Mouse (Mus musculus): Measurements from ENCODE around the gene Cntrl. TPM values are rescaled to one million over a fixed set of nuclear protein-coding genes. Genes with fewer than 3 reads are reported as not detected.
A peak's percentile ranks its signal among the peaks of the same experiment; 100 is the strongest.

Cntrl gene
- 22.3 and 26.7 TPM in 2 replicates for total RNA-seq (2012; rRNA removed)

GRCm38 (mm10) chr2:35109141-35109923 is at the start of gene Cntrl:
Gene Cntrl, plus strand, starts transcription at chr2:35109492.
- Histone ChIP-seq H3K4me3 (ENCODE audit: insufficient read depth in 1 of 2, low read depth in 1 of 2, low read length in 2 of 2, poor library complexity in 1 of 2, severe bottlenecking in 1 of 2) (peak within 1 kb of the TSS; percentile 90 to 100), H3K36me3 (ENCODE audit: control insufficient read depth, insufficient read depth, low read length, poor library complexity, severe bottlenecking) (no peaks in the 10 kb centered on the region), H3K9me3 (ENCODE audit: control insufficient read depth, insufficient read depth, low read depth, low read length) (no peaks in the 10 kb centered on the region), H3K4me1 (ENCODE audit: control insufficient read depth in 2 of 2, insufficient read depth in 2 of 2, low read length in 2 of 2, poor library complexity in 1 of 2) (no peaks in the 10 kb centered on the region), H3K9ac (ENCODE audit: insufficient read depth, low read depth, low read length, poor library complexity, severe bottlenecking) (peak within 1 kb of the TSS; percentile 95), H3K27ac (ENCODE audit: insufficient read depth, low read depth, low read length, poor library complexity, severe bottlenecking) (peak within 1 kb of the TSS; percentile 76; the same call in 1 of the 2 replicates)
- TF ChIP-seq HCFC1 (IDR thresholded peaks at IDR 0.05; ENCODE audit: borderline replicate concordance, insufficient read depth, low read length) (peak; percentile 65; the same call in 1 of the 2 replicates), CHD2 (IDR thresholded peaks at IDR 0.05; ENCODE audit: low read depth, low read length) (no peak)
- DNase-seq (ENCODE audit: low read depth, low spot score) = peak; percentile 78
- in situ Hi-C loops (cut with MboI; ENCODE audit: low sequenced_read_pairs in 2 of 2, unreplicated experiment in 2 of 2) = loop anchor here in 1 of 2 experiments (25.0 kb wide), 1 partner anchor 272 kb away; the partner anchor contains the start of genes Fbxw2 and Gm34653

DNA sequence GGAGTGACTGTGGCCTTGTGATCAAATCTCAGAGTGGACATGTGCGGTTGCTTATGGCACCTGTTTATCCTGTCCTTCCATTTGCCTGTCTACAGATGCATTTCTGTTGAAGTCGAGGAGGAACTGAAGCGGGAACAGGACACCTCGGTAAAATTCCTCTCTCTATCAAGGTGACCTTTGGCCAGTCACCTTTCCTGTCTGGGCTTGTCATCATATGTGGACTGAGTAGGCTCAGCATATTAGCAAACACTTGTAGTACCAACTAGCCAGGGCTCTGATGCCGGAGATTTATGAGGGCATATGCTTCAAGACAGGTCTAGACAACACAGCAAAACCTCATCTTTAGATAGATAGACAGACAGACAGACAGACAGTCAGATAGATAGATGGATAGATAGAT is 49.0 kb upstream of the Cntrl start:
- H3K36me3 ChIP-seq (ENCODE audit: control insufficient read depth, insufficient read depth, low read length, poor library complexity, severe bottlenecking) = no peaks in the 10 kb centered on the region
- no peak overlapping the region for H3K4me3 ChIP-seq (ENCODE audit: insufficient read depth in 1 of 2, low read depth in 1 of 2, low read length in 2 of 2, poor library complexity in 1 of 2, severe bottlenecking in 1 of 2)
- TF ChIP-seq CHD2 (IDR thresholded peaks at IDR 0.05; ENCODE audit: low read depth, low read length) (no peak), ZC3H11A (IDR thresholded peaks at IDR 0.05; ENCODE audit: borderline replicate concordance, low read depth, low read length) (no peak), ZNF384 (IDR thresholded peaks at IDR 0.05; ENCODE audit: low read depth, low read length) (no peak), HCFC1 (IDR thresholded peaks at IDR 0.05; ENCODE audit: borderline replicate concordance, insufficient read depth, low read length) (no peak), MAFK (IDR thresholded peaks at IDR 0.05; ENCODE audit: insufficient read depth, low read depth, low read length) (no peak)
- no peak overlapping the region for H3K9ac ChIP-seq (ENCODE audit: insufficient read depth, low read depth, low read length, poor library complexity, severe bottlenecking)
- no peak for DNase-seq (ENCODE audit: low read depth, low spot score)
- H3K27ac ChIP-seq (ENCODE audit: insufficient read depth, low read depth, low read length, poor library complexity, severe bottlenecking) = no peak overlapping the region
- in situ Hi-C loops (cut with MboI; ENCODE audit: low sequenced_read_pairs in 2 of 2, unreplicated experiment in 2 of 2) = no loop called here
- H3K4me1 ChIP-seq (ENCODE audit: control insufficient read depth in 2 of 2, insufficient read depth in 2 of 2, low read length in 2 of 2, poor library complexity in 1 of 2) = no peaks in the 10 kb centered on the region
- H3K9me3 ChIP-seq (ENCODE audit: control insufficient read depth, insufficient read depth, low read depth, low read length) = no peaks in the 10 kb centered on the region

DNA sequence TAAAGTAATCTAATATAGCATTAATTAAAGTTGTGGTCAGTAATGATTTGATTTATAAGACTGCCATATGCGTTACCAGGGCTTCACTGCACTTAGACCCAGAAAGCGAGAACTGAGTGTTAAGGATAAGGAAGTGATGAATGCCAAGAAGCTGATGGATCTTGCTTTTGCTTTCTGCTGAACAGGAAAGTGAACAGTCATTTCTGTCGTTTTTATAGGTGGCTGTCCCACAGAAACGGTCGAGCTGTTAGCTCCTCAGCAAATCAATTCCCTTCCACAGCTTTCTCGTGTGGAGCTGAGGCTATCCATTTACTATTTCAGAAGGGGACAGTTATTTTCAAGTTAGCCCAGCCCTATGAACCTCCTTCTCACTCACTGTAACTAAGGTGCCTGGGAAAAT is 48.4 kb upstream of the Cntrl start:
- H3K36me3 ChIP-seq (ENCODE audit: control insufficient read depth, insufficient read depth, low read length, poor library complexity, severe bottlenecking) = no peaks in the 10 kb centered on the region
- in situ Hi-C loops (cut with MboI; ENCODE audit: low sequenced_read_pairs in 2 of 2, unreplicated experiment in 2 of 2) = no loop called here
- H3K4me3 ChIP-seq (ENCODE audit: insufficient read depth in 1 of 2, low read depth in 1 of 2, low read length in 2 of 2, poor library complexity in 1 of 2, severe bottlenecking in 1 of 2) = no peak overlapping the region
- H3K4me1 ChIP-seq (ENCODE audit: control insufficient read depth in 2 of 2, insufficient read depth in 2 of 2, low read length in 2 of 2, poor library complexity in 1 of 2) = no peaks in the 10 kb centered on the region
- H3K27ac ChIP-seq (ENCODE audit: insufficient read depth, low read depth, low read length, poor library complexity, severe bottlenecking) = no peak overlapping the region
- TF ChIP-seq HCFC1 (IDR thresholded peaks at IDR 0.05; ENCODE audit: borderline replicate concordance, insufficient read depth, low read length) (no peak), MAFK (IDR thresholded peaks at IDR 0.05; ENCODE audit: insufficient read depth, low read depth, low read length) (no peak), ZC3H11A (IDR thresholded peaks at IDR 0.05; ENCODE audit: borderline replicate concordance, low read depth, low read length) (no peak)
- H3K9ac ChIP-seq (ENCODE audit: insufficient read depth, low read depth, low read length, poor library complexity, severe bottlenecking) = no peak overlapping the region
- H3K9me3 ChIP-seq (ENCODE audit: control insufficient read depth, insufficient read depth, low read depth, low read length) = no peaks in the 10 kb centered on the region
- no peak for DNase-seq (ENCODE audit: low read depth, low spot score)

GRCm38 (mm10) chr2:35061338-35061737 is 48.0 kb upstream of the Cntrl start, which contains the start of gene Hc:
Gene Hc, minus strand, starts transcription at chr2:35061438.
- H3K9ac ChIP-seq (ENCODE audit: insufficient read depth, low read depth, low read length, poor library complexity, severe bottlenecking) = no peak within 1 kb of the TSS
- no peak within 1 kb of the TSS for H3K4me3 ChIP-seq (ENCODE audit: insufficient read depth in 1 of 2, low read depth in 1 of 2, low read length in 2 of 2, poor library complexity in 1 of 2, severe bottlenecking in 1 of 2)
- H3K9me3 ChIP-seq (ENCODE audit: control insufficient read depth, insufficient read depth, low read depth, low read length) = no peaks in the 10 kb centered on the region
- H3K4me1 ChIP-seq (ENCODE audit: control insufficient read depth in 2 of 2, insufficient read depth in 2 of 2, low read length in 2 of 2, poor library complexity in 1 of 2) = no peaks in the 10 kb centered on the region
- no peaks in the 10 kb centered on the region for H3K36me3 ChIP-seq (ENCODE audit: control insufficient read depth, insufficient read depth, low read length, poor library complexity, severe bottlenecking)
- H3K27ac ChIP-seq (ENCODE audit: insufficient read depth, low read depth, low read length, poor library complexity, severe bottlenecking) = no peak within 1 kb of the TSS
- no peak for DNase-seq (ENCODE audit: low read depth, low spot score)
- in situ Hi-C loops (cut with MboI; ENCODE audit: low sequenced_read_pairs in 2 of 2, unreplicated experiment in 2 of 2) = no loop called here
- TF ChIP-seq HCFC1 (IDR thresholded peaks at IDR 0.05; ENCODE audit: borderline replicate concordance, insufficient read depth, low read length) = no peak
- TF ChIP-seq MAFK (IDR thresholded peaks at IDR 0.05; ENCODE audit: insufficient read depth, low read depth, low read length) = no peak
- no peak for TF ChIP-seq CHD2 (IDR thresholded peaks at IDR 0.05; ENCODE audit: low read depth, low read length)
- no peak for TF ChIP-seq ZNF384 (IDR thresholded peaks at IDR 0.05; ENCODE audit: low read depth, low read length)
- no peak for TF ChIP-seq ZC3H11A (IDR thresholded peaks at IDR 0.05; ENCODE audit: borderline replicate concordance, low read depth, low read length)
